Mouse (Mus musculus) granulocyte monocyte progenitor cell, adult 5-6 weeks (primary cell): ENCODE results near the gene Inhbe. TPM values are rescaled to one million over a fixed set of nuclear protein-coding genes. Genes with fewer than 3 reads are reported as not detected.

ENCODE experiments used
- total RNA-seq, 2 experiments: library from RNA; stranded (forward) in 1 of 2; stranded (reverse) in 1 of 2; fragments of 200-712, 200-1000 nt in 1 of 2; fragments of >200 nt in 1 of 2; fragmentation: Nextera tagmentation in 1 of 2; gene quantifications; 2 replicates each; pipeline ENCODE4 v1.2.3; 2014 to 2017

Inhbe gene
- total RNA-seq, 2 experiments from 2014 or later: not detected

Other genes starting within 250 kb of the Inhbe start
- 73.3 and 80.0 TPM in 2 replicates for gene Os9, start 233.3 kb downstream of the Inhbe start, total RNA-seq (2014; fragmentation: Nextera tagmentation)
- gene Os9, start 233.3 kb downstream of the Inhbe start, total RNA-seq (2017): 202 and 218 TPM in 2 replicates
- 288 and 308 TPM in 2 replicates for gene B4galnt1, start 189.2 kb downstream of the Inhbe start, total RNA-seq (2014; fragmentation: Nextera tagmentation)
- gene B4galnt1, start 189.2 kb downstream of the Inhbe start, total RNA-seq (2017): 141 and 161 TPM in 2 replicates
- 0.15 TPM in 1 of 2 replicates, not detected in the other for gene Slc26a10, start 173.8 kb downstream of the Inhbe start, total RNA-seq (2014; fragmentation: Nextera tagmentation)
- 0.26 and 0.88 TPM in 2 replicates for gene Slc26a10, start 173.8 kb downstream of the Inhbe start, total RNA-seq (2017)
- gene Arhgef25, start 164.3 kb downstream of the Inhbe start, total RNA-seq (2014; fragmentation: Nextera tagmentation): 3.2 TPM in 1 of 2 replicates, not detected in the other
- 0.15 and 0.95 TPM in 2 replicates for gene Arhgef25, start 164.3 kb downstream of the Inhbe start, total RNA-seq (2017)
- gene Dtx3, start 158.7 kb downstream of the Inhbe start, total RNA-seq (2014; fragmentation: Nextera tagmentation): 51.9 and 54.4 TPM in 2 replicates
- gene Dtx3, start 158.7 kb downstream of the Inhbe start, total RNA-seq (2017): 17.9 and 19.9 TPM in 2 replicates
- gene Pip4k2c, start 142.8 kb downstream of the Inhbe start, total RNA-seq (2014; fragmentation: Nextera tagmentation): 12.1 and 13.6 TPM in 2 replicates
- gene Pip4k2c, start 142.8 kb downstream of the Inhbe start, total RNA-seq (2017): 7.6 and 13.8 TPM in 2 replicates
- 1.4 TPM in 1 of 2 replicates, not detected in the other for gene Kif5a, start 91.1 kb downstream of the Inhbe start, total RNA-seq (2014; fragmentation: Nextera tagmentation)
- gene Kif5a, start 91.1 kb downstream of the Inhbe start, total RNA-seq (2017): 0.30 and 0.31 TPM in 2 replicates
- gene Dctn2, start 88.0 kb downstream of the Inhbe start, total RNA-seq (2014; fragmentation: Nextera tagmentation): 62.3 and 72.1 TPM in 2 replicates
- 80.4 and 83.9 TPM in 2 replicates for gene Dctn2, start 88.0 kb downstream of the Inhbe start, total RNA-seq (2017)
- gene Mbd6, start 65.4 kb downstream of the Inhbe start, total RNA-seq (2014; fragmentation: Nextera tagmentation): 53.3 and 72.1 TPM in 2 replicates
- gene Mbd6, start 65.4 kb downstream of the Inhbe start, total RNA-seq (2017): 4.1 TPM in 2 replicates
- 63.0 and 105 TPM in 2 replicates for gene Mars, start 42.6 kb downstream of the Inhbe start, total RNA-seq (2014; fragmentation: Nextera tagmentation)
- 193 and 221 TPM in 2 replicates for gene Mars, start 42.6 kb downstream of the Inhbe start, total RNA-seq (2017)
- gene Arhgap9, start 32.4 kb downstream of the Inhbe start, total RNA-seq (2014; fragmentation: Nextera tagmentation): 46.0 and 53.1 TPM in 2 replicates
- gene Arhgap9, start 32.4 kb downstream of the Inhbe start, total RNA-seq (2017): 34.7 and 51.8 TPM in 2 replicates
- gene Gli1, start 12.4 kb downstream of the Inhbe start, total RNA-seq (2014; fragmentation: Nextera tagmentation): not detected in 2 replicates
- gene Gli1, start 12.4 kb downstream of the Inhbe start, total RNA-seq (2017): not detected in 2 replicates
- gene Inhbc, start 16.0 kb upstream of the Inhbe start, total RNA-seq (2014; fragmentation: Nextera tagmentation): not detected in 2 replicates
- not detected in 2 replicates for gene Inhbc, start 16.0 kb upstream of the Inhbe start, total RNA-seq (2017)
- gene R3hdm2, start 25.9 kb upstream of the Inhbe start, total RNA-seq (2014; fragmentation: Nextera tagmentation): 50.6 and 56.7 TPM in 2 replicates
- gene R3hdm2, start 25.9 kb upstream of the Inhbe start, total RNA-seq (2017): 25.1 and 44.5 TPM in 2 replicates
- 0.90 TPM in 1 of 2 replicates, not detected in the other for gene Stac3, start 147.3 kb upstream of the Inhbe start, total RNA-seq (2014; fragmentation: Nextera tagmentation)
- 0.13 and 0.26 TPM in 2 replicates for gene Stac3, start 147.3 kb upstream of the Inhbe start, total RNA-seq (2017)
- gene Ndufa4l2, start 160.6 kb upstream of the Inhbe start, total RNA-seq (2014; fragmentation: Nextera tagmentation): 1.2 TPM in 1 of 2 replicates, not detected in the other
- gene Ndufa4l2, start 160.6 kb upstream of the Inhbe start, total RNA-seq (2017): not detected in 2 replicates
- gene Shmt2, start 168.0 kb upstream of the Inhbe start, total RNA-seq (2014; fragmentation: Nextera tagmentation): 126 and 187 TPM in 2 replicates
- 102 and 103 TPM in 2 replicates for gene Shmt2, start 168.0 kb upstream of the Inhbe start, total RNA-seq (2017)
- not detected in 2 replicates for gene Nxph4, start 180.1 kb upstream of the Inhbe start, total RNA-seq (2014; fragmentation: Nextera tagmentation)
- gene Nxph4, start 180.1 kb upstream of the Inhbe start, total RNA-seq (2017): not detected in 2 replicates